Mouse (Mus musculus): ENCODE measurements at regions not wholly inside any gene's neighbourhood (a gene's known extent, or its start where the extent isn't known, plus 50 kb on each side); places are given as distances from the start of the nearest gene placed in this dataset.

- no peak for ATAC-seq (replicated peaks; ENCODE audit: low FRiP score, low TSS enrichment, poor library complexity, severe bottlenecking)
These were observed 334.6 kb upstream of the 4931429L15Rik start for GRCm38 (mm10) chr9:46654422-46654821.

- no peak for ATAC-seq (replicated peaks; ENCODE audit: low FRiP score, low TSS enrichment, poor library complexity, severe bottlenecking)
These were observed 327.6 kb upstream of the 4931429L15Rik start for GRCm38 (mm10) chr9:46647238-46647922.

GRCm38 (mm10) chr9:46645469-46645884 lies 325.7 kb upstream of the 4931429L15Rik start:
- no peak for ATAC-seq (replicated peaks; ENCODE audit: low FRiP score, low TSS enrichment, poor library complexity, severe bottlenecking)

GRCm38 (mm10) chr9:46643551-46643950 lies 323.8 kb upstream of the 4931429L15Rik start:
- no peak for ATAC-seq (replicated peaks; ENCODE audit: low FRiP score, low TSS enrichment, poor library complexity, severe bottlenecking)

DNA sequence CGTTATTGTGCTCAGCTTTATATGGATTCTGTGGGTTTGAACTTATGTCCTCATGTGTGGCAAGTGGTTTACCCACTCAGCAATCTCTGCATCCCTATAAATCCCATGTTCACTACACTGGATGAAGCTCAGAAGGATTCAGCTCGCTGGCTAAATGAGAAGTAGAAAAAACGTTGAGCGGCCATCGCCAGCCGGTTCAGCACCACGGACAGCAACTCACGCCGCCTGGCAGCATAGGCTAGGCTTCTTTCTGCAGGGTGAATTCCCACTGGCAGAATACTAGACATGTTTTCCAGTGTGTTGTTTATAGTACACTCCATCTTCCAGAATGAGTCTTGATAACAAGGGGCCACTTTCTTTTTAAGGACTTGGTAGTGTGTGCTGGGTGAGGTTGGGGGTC lies 322.9 kb upstream of the 4931429L15Rik start:
- no peak for ATAC-seq (replicated peaks; ENCODE audit: low FRiP score, low TSS enrichment, poor library complexity, severe bottlenecking)

GRCm38 (mm10) chr9:46636261-46637010 lies 316.6 kb upstream of the 4931429L15Rik start:
- no peak for ATAC-seq (replicated peaks; ENCODE audit: low FRiP score, low TSS enrichment, poor library complexity, severe bottlenecking)

- ATAC-seq (replicated peaks; ENCODE audit: low FRiP score, low TSS enrichment, poor library complexity, severe bottlenecking), result no peak
These were observed 314.2 kb upstream of the 4931429L15Rik start for GRCm38 (mm10) chr9:46633952-46634351.

DNA sequence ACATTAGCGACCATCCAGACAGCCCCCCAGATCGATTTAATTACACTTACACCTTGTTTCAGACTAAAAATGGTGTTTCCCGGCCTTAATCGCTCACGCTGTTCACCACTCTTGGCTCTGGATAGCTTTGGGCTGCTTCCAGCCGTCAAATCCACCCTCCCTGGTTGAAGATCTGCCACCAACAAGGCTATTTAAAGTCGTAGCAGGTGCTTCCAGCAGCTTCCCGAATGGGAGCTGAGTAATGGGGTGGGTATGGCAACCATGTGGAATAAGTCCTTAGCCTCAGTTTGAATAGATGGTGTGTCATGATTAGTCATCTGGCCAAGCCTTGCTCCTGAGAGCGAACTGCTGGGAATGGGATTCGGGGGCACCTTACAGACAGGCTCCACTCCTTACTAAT lies 312.8 kb upstream of the 4931429L15Rik start:
- ATAC-seq (replicated peaks; ENCODE audit: low FRiP score, low TSS enrichment, poor library complexity, severe bottlenecking), result no peak

- ATAC-seq (replicated peaks; ENCODE audit: low FRiP score, low TSS enrichment, poor library complexity, severe bottlenecking), result no peak
These were observed 302.5 kb upstream of the 4931429L15Rik start for GRCm38 (mm10) chr9:46622255-46622654.

- ATAC-seq (replicated peaks; ENCODE audit: low FRiP score, low TSS enrichment, poor library complexity, severe bottlenecking), result no peak
These were observed 302.1 kb upstream of the 4931429L15Rik start for GRCm38 (mm10) chr9:46621851-46622250.

DNA sequence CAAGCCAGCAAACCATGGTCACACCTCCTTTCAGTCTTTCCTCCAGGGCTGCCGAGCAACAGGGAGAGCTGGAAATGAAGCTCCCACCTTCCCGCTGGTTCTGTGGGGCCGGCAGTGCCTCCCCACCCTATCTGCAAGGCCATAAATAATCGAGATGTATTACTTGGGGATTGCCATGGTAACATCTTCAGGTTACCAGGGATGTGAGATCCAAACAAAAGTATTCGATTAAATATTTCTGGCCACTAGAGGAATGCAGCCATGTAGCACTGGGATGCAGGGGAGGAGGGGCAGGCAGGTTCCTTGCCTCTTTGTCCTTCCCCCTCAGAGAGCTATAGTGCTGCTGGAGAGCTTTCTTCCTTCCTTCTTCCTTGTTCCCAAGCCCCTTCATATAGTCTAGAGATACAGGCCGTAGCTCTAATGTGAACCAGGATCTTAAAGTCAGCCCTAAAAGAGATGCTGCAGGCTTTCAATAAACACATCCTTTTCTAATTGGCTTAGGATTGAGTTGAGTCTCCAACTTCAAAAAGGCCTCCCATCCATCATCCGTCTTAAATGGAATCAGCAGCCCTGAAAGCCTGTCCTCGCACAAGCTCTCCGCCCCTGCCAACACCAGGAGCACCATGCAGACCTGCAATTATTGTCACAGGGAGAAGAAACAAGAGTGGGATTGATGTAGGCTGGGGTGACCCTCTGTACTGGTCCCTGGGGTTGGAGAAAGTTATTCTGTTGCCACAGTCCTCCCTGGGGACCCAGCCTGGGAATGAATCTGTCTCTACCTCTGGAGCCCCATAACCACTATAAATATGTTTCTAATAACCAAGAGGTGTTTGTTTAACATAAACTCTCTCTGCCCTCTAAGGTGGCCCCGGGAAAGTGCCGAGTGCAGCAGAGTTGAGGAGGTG lies 290.6 kb upstream of the 4931429L15Rik start:
- no peak for ATAC-seq (replicated peaks; ENCODE audit: low FRiP score, low TSS enrichment, poor library complexity, severe bottlenecking)

DNA sequence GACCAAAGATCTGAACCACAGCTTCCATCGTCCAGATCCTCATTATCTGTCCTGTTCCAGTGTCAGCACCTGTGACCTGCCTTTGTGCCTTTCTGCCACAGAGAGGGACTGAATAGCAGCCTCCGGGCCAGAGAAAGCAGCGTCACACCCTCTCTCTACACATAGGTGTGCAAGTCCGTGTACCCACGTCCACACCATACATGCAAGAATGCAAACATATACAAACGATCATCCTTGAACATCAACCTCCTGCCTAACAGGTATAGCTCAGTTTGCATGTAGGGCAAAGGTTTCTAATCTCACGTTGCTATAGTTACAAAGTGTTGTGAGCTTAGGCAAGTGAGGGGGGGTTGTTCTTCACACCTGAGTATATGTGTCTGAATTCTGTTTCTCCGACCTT lies 288.9 kb upstream of the 4931429L15Rik start:
- ATAC-seq (replicated peaks; ENCODE audit: low FRiP score, low TSS enrichment, poor library complexity, severe bottlenecking), result no peak

- no peak for ATAC-seq (replicated peaks; ENCODE audit: low FRiP score, low TSS enrichment, poor library complexity, severe bottlenecking)
These were observed 281.0 kb upstream of the 4931429L15Rik start for GRCm38 (mm10) chr9:46600803-46601202.

GRCm38 (mm10) chr9:46599931-46600708 lies 280.3 kb upstream of the 4931429L15Rik start:
- no peak for ATAC-seq (replicated peaks; ENCODE audit: low FRiP score, low TSS enrichment, poor library complexity, severe bottlenecking)

- ATAC-seq (replicated peaks; ENCODE audit: low FRiP score, low TSS enrichment, poor library complexity, severe bottlenecking), result no peak
These were observed 278.7 kb upstream of the 4931429L15Rik start for GRCm38 (mm10) chr9:46598518-46598917.

GRCm38 (mm10) chr9:46593444-46593843 lies 273.7 kb upstream of the 4931429L15Rik start:
- ATAC-seq (replicated peaks; ENCODE audit: low FRiP score, low TSS enrichment, poor library complexity, severe bottlenecking), result no peak

- no peak for ATAC-seq (replicated peaks; ENCODE audit: low FRiP score, low TSS enrichment, poor library complexity, severe bottlenecking)
These were observed 273.1 kb upstream of the 4931429L15Rik start for GRCm38 (mm10) chr9:46592908-46593307.

GRCm38 (mm10) chr9:46586818-46587217 lies 267.0 kb upstream of the 4931429L15Rik start:
- no peak for ATAC-seq (replicated peaks; ENCODE audit: low FRiP score, low TSS enrichment, poor library complexity, severe bottlenecking)

DNA sequence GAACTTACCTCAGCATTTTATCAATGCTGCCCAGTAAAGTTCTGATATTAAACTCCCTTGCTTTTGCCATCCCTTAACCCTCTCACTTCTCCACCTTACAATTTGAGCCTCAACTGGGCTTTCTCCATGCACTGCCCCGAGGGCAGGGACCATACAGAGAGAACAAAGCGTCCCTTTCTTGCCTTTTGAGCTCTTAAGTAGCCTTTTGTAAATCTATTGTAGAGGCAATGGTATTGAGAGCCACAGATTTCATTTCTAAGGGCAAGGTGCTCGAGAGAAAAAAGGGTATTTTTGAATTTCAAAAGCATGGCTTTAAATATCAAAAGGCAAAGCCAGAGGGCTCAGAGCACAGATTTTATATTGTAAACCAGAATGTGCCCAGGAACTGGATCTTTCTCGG lies 262.1 kb upstream of the 4931429L15Rik start:
- no peak for ATAC-seq (replicated peaks; ENCODE audit: low FRiP score, low TSS enrichment, poor library complexity, severe bottlenecking)
